Mouse (Mus musculus) lung, postnatal 36 days (tissue): ENCODE measurements around the gene L2hgdh.

ENCODE experiments used
- DNase-seq: peaks from one replicate; pipeline ENCODE4 v3.0.0; 2022; ENCODE audit warnings: mixed read lengths

L2hgdh gene

GRCm38 (mm10) chr12:69729246-69729645 is 4.6 kb upstream of the L2hgdh start:
- DNase-seq = no peak

GRCm38 (mm10) chr12:69724018-69724710 is 509 bp downstream of the L2hgdh start:
- DNase-seq = no peak

- DNase-seq = no peak
Observed at GRCm38 (mm10) chr12:69723376-69723775, 1.3 kb downstream of the L2hgdh start.

- DNase-seq = no peak
Observed at GRCm38 (mm10) chr12:69722857-69723256, 1.8 kb downstream of the L2hgdh start.

GRCm38 (mm10) chr12:69713628-69714027 is 11.0 kb downstream of the L2hgdh start:
- DNase-seq = no peak

- DNase-seq = no peak
Observed at GRCm38 (mm10) chr12:69704799-69705458, 19.7 kb downstream of the L2hgdh start.

- DNase-seq = no peak
Observed at GRCm38 (mm10) chr12:69698352-69698751, 26.3 kb downstream of the L2hgdh start.

GRCm38 (mm10) chr12:69696746-69697145 is 27.9 kb downstream of the L2hgdh start:
- peak; percentile 83 for DNase-seq

GRCm38 (mm10) chr12:69693471-69693870 is 31.2 kb downstream of the L2hgdh start:
- DNase-seq = no peak

GRCm38 (mm10) chr12:69690714-69691113 is 34.0 kb downstream of the L2hgdh start:
- no peak for DNase-seq

- DNase-seq = no peak
Observed at GRCm38 (mm10) chr12:69689094-69689493, 35.6 kb downstream of the L2hgdh start.

- peak; percentile 49 for DNase-seq
Observed at GRCm38 (mm10) chr12:69688368-69688767, 36.3 kb downstream of the L2hgdh start.

GRCm38 (mm10) chr12:69683537-69683936 is 41.1 kb downstream of the L2hgdh start:
- peak; percentile 96 for DNase-seq

GRCm38 (mm10) chr12:69682788-69683419 is 41.8 kb downstream of the L2hgdh start:
- DNase-seq = peak; percentile 18

- peak; percentile 85 for DNase-seq
Observed at GRCm38 (mm10) chr12:69682065-69682787, 42.4 kb downstream of the L2hgdh start.

GRCm38 (mm10) chr12:69681566-69682061 is 43.1 kb downstream of the L2hgdh start, which contains the start of gene Sos2:
TSS of gene Sos2 (minus strand) at chr12:69681852.
- peak; percentile 68 for DNase-seq

GRCm38 (mm10) chr12:69680635-69681565 is 43.8 kb downstream of the L2hgdh start:
- peak; percentile 61 for DNase-seq

- no peak for DNase-seq
Observed at GRCm38 (mm10) chr12:69676157-69676556, 48.5 kb downstream of the L2hgdh start.

GRCm38 (mm10) chr12:69674576-69675537 is 49.8 kb downstream of the L2hgdh start:
- DNase-seq = no peak

GRCm38 (mm10) chr12:69674176-69674575 is 50.5 kb downstream of the L2hgdh start:
- no peak for DNase-seq

- peak; percentile 49 for DNase-seq
Observed at GRCm38 (mm10) chr12:69666721-69667120, 58.0 kb downstream of the L2hgdh start.
